Mouse (Mus musculus) small intestine, adult 2 months (tissue): ENCODE results near the gene Btbd35f29. TPM values are rescaled to one million over a fixed set of nuclear protein-coding genes. Genes with fewer than 3 reads are reported as not detected.
"Not testable (repeated sequence)": the region's sequence is repeated elsewhere in the genome, so short reads cannot be mapped to it uniquely, and the experiment has no call there.

Experiments used
- H3K27ac ChIP-seq: fragments of 200-500 bp; 2 replicates; pipeline ENCODE4 v1.5.1; 2012; ENCODE audit warnings: low read depth, low read length, control low read depth, inconsistent platforms; ENCODE audit not compliant: insufficient read depth
- H3K27me3 ChIP-seq: fragments of 200-500 bp; 2 replicates; pipeline ENCODE4 v1.6.1; 2012; ENCODE audit warnings: mild to moderate bottlenecking, moderate library complexity, low read length, inconsistent platforms; ENCODE audit not compliant: control insufficient read depth, insufficient read depth
- H3K36me3 ChIP-seq: fragments of 200-500 bp; 2 replicates; pipeline ENCODE4 v1.6.1; 2012; ENCODE audit warnings: mild to moderate bottlenecking, low read length, control low read depth, inconsistent platforms; ENCODE audit not compliant: control insufficient read depth, insufficient read depth
- H3K4me1 ChIP-seq: fragments of 200-500 bp; 2 replicates; pipeline ENCODE4 v1.6.1; 2012; ENCODE audit warnings: low read length, inconsistent platforms, mixed read lengths; ENCODE audit not compliant: control insufficient read depth, insufficient read depth, insufficient read length
- H3K4me3 ChIP-seq: fragments of 200-500 bp; 2 replicates; pipeline ENCODE4 v1.5.1; 2012; ENCODE audit warnings: low read depth, mild to moderate bottlenecking, control low read depth, inconsistent platforms, low read length, moderate library complexity
- WGBS: fragments of 180-500 bp; shearing (Covaris S2); methylation state at CpG from one replicate; pipeline ENCODE4 v1.1.7; 2018; 5-methylcytosine and 5-hydroxymethylcytosine counted together
- polyA plus RNA-seq: library from polyadenylated mRNA; depleted of rRNA; stranded (reverse); fragments of >200 nt; gene quantifications from 2 replicates; pipeline ENCODE4 v1.2.3, GENCODE M21; 2012; rRNA removed

Btbd35f29 gene
- polyA plus RNA-seq, result not detected in 2 replicates

GRCm38 (mm10) chrX:31117374-31117773 lies at the start of gene Btbd35f29:
Gene Btbd35f29 (plus strand): TSS chrX:31117674.
- not testable (repeated sequence) for H3K27me3 ChIP-seq, H3K4me1 ChIP-seq, H3K4me3 ChIP-seq, H3K36me3 ChIP-seq, H3K27ac ChIP-seq
- no CpG with 5 or more reads among the region's 4 CpGs for WGBS

DNA sequence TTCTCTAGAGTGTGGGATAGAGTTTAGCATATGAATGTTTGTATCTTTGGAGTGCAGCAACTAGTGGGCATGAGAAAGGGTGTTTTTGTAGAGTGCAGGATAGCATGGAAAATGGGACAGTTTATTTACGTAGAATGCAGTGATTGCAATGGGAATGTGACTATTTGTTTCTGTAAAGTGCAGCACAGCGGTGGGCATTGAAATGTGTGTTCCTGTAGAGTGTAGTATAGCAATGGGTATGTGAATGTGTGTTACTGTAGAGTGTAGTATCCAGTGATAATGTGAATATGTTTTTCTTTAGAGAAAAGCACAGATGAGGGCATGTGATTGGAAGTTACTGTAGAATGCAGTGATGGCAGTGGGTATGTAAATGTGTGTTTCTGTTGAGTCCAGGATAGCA lies 23.9 kb downstream of the Btbd35f29 start:
- H3K4me3 ChIP-seq, H3K27ac ChIP-seq, H3K36me3 ChIP-seq, H3K27me3 ChIP-seq, H3K4me1 ChIP-seq: not testable (repeated sequence)
- 73% methylated on average over 2 of the region's 2 CpGs for WGBS

- H3K4me3 ChIP-seq, H3K4me1 ChIP-seq, H3K27ac ChIP-seq, H3K27me3 ChIP-seq, H3K36me3 ChIP-seq: not testable (repeated sequence)
These were observed 27.7 kb downstream of the Btbd35f29 start for GRCm38 (mm10) chrX:31145144-31145543.

- not testable (repeated sequence) for H3K27ac ChIP-seq, H3K27me3 ChIP-seq, H3K4me1 ChIP-seq, H3K36me3 ChIP-seq, H3K4me3 ChIP-seq
- WGBS, result 77% methylated on average over 1 of the region's 1 CpGs
These were observed 28.4 kb downstream of the Btbd35f29 start for GRCm38 (mm10) chrX:31145835-31146234.

GRCm38 (mm10) chrX:31158534-31159085 lies 41.1 kb downstream of the Btbd35f29 start:
- not testable (repeated sequence) for H3K36me3 ChIP-seq, H3K4me1 ChIP-seq, H3K27ac ChIP-seq, H3K4me3 ChIP-seq, H3K27me3 ChIP-seq
- 81% methylated on average over 2 of the region's 2 CpGs for WGBS

DNA sequence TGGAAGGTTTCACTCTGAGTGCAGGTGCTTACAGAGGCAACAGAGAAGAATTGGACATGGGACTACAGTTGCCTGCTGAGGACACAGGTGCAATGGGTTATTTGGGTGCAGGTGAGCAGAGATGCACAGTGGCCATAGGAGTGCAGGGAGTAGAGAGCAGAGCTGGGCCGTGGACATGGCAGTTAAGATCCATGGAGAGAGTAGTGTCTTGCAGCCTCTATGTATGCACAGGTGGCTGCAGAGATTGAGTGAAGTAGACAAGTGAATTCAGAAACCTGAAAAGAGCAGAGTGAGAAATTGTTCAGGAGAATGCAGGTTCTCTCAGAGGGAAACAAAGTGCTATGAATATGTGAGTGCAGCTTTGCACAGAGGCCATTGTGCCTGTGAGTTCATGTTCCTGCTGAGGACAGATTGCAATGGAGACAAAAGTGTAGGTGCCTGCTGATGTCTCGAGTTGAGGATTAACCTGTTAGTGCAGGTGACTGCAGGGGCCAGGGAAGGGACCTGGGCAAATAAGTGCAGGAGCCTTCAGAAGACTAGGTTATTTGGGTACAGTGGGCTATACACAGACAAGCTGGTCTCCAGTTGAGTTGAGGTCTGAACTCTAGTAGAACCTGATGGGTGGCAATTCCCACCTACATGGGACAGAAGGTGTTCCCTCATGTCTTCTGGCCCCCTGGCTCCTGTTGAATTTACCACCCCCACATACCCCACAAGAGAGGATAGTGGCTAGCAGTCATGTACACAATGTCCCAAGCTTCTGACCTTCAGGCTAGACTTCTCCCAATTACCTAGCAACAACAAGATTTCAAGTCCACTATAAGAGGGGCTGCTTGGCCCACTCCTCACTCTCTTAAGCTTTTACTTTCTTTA lies 42.2 kb downstream of the Btbd35f29 start:
- 50% methylated on average over 2 of the region's 2 CpGs for WGBS
- not testable (repeated sequence) for H3K36me3 ChIP-seq, H3K4me1 ChIP-seq, H3K27me3 ChIP-seq, H3K4me3 ChIP-seq, H3K27ac ChIP-seq

GRCm38 (mm10) chrX:31160554-31160953 lies 43.1 kb downstream of the Btbd35f29 start:
- H3K27ac ChIP-seq, H3K36me3 ChIP-seq, H3K4me1 ChIP-seq, H3K4me3 ChIP-seq, H3K27me3 ChIP-seq: not testable (repeated sequence)
- WGBS, result 82% methylated on average over 4 of the region's 4 CpGs

- not testable (repeated sequence) for H3K36me3 ChIP-seq, H3K27ac ChIP-seq, H3K27me3 ChIP-seq, H3K4me3 ChIP-seq, H3K4me1 ChIP-seq
- 75% methylated on average over 3 of the region's 3 CpGs for WGBS
These were observed 45.2 kb downstream of the Btbd35f29 start for GRCm38 (mm10) chrX:31162638-31163037.

DNA sequence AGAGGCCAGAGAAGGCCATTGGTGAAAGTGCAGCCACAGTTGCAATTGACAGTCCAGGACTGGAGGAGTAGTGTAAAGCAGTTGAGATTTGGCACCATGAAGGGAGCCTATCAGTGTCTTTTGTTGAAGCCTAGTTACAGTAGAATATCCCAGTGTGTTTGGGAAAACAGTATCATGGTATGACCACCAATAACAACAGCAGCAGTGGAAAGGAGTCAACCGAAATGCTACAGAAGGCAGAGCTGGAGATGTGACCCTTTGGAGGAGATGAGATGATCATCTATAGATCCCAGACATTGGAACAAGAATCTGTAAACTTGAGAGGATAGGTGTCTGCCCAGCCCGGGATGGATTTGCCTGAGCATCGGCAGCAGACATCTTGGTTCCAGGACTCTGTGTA lies 47.7 kb downstream of the Btbd35f29 start:
- 93% methylated on average over 3 of the region's 3 CpGs for WGBS
- H3K27ac ChIP-seq, H3K4me3 ChIP-seq, H3K36me3 ChIP-seq, H3K27me3 ChIP-seq, H3K4me1 ChIP-seq: not testable (repeated sequence)

Other genes starting within 250 kb of the Btbd35f29 start
- gene Spin2f, start 136.2 kb downstream of the Btbd35f29 start, polyA plus RNA-seq, result not detected in 2 replicates
- gene Btbd35f26, start 218.8 kb downstream of the Btbd35f29 start, polyA plus RNA-seq, result not detected in 2 replicates